Mouse (Mus musculus): ENCODE data around the gene Ttc9b.
A peak's percentile ranks its signal among the peaks of the same experiment; 100 is the strongest.
"Not testable (repeated sequence)": the region's sequence is repeated elsewhere in the genome, so short reads cannot be mapped to it uniquely, and the experiment has no call there.

Ttc9b gene

DNA sequence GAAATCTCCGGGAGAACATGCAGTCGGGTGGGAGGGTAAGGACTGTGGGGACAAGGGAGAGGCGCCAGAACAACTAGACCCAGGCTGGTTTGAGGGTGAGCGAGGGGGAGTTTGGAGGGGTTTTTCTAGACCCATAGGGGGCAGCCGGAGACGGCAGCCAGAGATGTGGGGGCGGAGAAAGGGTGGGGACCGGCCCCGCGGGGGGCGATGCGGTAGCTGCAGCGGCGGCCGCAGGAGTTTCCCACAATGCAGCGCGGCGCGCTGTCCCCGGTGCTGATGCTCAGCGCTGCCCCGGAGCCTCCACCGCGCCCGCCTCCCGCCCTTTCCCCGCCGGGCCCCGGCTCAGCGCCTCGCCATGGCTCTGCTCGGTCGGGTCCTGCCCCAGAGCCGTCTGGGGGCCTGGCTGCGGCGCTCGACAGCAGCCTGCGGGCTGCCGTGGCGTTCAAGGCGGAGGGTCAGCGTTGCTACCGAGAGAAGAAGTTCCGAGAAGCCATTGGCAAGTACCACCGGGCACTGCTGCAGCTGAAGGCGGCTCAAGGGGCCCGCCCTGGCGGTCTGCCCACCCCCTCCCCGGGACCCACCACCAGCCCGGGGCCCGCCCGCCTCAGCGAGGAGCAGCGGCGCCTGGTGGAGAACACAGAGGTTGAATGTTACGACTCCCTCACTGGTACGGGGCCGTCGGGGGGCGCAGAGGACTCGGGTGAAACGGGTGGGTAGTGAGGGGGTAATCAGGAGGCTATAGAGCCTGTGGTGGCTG lies at the start of gene Ttc9b:
Gene Ttc9b (plus strand): TSS at position 235 of the 757 bp plus-strand sequence.
- no peak for DNase-seq

DNA sequence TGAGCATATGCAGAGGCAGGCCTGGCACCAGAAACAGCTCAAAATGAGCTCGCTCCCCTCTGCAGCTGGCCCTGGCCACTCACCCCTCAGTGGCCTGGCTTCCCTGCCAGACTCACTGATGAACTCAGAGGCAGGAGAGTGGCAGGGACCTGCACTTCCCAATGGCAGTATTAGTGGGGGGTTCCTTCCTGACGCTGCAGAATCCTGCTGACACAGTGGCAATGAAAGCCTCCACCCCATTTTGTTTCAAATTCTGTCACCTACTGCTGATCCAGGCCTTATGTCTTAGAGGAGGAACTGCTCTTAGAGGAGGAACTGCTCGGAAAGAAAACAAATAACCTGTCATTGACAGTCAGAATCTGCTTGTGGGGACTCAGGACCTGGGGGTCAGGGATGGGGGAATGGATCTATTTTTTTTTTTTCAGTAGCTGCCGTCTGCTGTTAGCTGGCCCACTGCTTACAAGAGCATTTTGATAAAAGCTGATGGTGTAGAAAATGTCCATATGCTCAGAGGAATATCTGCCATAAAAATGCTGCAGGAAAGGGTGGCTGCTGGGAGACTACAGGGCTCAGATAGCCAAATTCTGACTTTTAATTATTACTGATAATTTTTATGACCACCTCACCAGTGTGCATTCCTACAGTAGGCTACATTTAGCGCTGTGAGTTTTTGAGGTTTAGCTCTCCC lies 48.9 kb upstream of the Ttc9b start:
- DNase-seq, result no peak

DNA sequence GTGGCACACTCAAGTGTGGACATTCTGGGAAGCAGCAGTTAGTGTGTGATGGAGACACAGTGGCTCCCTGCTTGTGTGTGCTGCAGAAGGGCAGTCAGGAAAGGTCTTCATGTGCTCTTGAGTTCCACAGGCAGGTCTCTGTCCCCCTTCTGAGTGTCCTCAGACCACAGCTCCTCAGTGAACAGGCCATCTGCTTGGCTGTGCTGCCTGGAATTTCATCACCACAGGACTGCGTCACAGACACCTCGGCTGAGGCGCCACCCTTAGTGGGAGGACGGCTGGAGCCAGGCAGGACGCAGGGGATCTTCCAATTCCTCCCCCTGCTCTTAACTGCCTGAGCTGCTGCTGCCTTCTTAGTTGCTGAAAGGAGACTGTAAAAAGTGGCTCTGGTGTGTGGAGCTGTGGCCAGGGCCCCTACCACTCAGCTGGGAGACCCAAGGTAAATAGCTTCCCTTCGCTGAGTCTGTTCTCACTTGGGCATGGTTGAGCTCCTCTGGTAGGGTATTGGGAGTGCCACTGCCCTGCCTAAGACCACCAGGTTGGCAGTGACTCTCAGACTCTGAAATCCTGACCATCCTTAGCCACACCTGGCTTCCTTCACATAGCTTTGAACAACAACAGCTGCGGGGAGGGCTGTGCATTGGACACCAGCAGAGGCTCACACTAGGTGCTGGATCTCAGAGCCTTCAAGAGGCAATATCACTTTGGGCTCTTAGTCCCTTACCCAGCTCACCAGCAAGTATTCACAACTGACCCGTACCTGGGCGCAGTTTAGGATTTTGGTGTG lies 48.0 kb upstream of the Ttc9b start:
- no peak for DNase-seq

DNA sequence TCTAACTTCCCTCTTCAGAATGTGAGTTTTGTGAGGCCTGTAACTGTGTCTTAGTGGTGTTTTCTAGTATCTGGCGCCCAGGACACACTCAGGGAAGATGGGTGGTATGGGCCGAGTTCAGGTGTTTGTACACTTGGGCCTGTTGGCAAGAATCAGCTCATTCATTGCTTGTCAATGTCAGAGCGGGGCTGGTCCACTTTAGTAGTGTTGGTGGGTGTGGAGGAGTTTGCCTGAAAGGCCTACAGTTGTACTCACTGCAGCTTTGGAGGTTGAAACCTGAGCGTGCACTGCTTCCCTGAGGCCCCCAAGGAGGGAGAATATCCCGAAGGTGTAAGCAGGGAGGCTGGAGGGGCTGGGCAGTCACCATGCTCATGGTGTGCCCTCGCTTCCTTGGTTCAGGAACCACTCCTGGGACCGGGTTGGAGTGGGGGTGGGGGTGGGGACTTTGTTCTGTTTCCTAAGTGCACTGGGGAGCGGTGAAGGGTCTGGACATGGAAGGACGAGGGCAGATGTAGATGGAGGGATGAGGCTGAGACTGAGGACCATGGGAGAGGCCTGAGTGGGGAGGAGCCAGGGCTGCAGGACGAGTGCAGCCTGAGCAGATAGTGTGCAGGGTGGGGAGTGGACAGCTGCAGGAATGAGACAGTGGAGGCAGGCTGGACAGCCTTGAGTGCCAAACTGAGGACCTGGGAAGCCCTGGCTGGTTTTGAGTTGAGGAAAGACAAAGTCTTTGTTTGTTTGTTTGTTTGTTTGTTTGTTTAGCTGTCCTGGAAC lies 47.0 kb upstream of the Ttc9b start:
- DNase-seq, result no peak

DNA sequence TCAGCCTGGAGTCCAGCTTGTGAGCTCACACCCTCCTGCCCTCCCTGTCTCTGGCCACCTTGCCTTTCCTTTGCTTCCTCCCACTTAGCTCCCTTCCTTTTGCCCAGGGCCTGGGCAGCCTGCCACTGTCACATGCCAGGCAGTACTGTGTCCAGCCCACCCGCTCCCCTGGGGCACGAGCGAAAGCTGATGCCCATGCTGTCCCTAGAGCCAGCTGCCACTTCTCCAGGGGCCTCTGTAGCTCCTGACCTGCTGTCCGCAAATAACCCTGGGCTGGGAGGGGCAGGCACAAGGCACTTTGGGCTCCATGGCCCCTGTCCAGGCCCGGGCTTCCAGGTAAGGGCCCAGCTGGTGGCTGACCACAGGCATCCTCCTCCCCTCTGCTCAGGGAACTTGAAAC lies 46.1 kb upstream of the Ttc9b start:
- DNase-seq, result peak; percentile 88

DNA sequence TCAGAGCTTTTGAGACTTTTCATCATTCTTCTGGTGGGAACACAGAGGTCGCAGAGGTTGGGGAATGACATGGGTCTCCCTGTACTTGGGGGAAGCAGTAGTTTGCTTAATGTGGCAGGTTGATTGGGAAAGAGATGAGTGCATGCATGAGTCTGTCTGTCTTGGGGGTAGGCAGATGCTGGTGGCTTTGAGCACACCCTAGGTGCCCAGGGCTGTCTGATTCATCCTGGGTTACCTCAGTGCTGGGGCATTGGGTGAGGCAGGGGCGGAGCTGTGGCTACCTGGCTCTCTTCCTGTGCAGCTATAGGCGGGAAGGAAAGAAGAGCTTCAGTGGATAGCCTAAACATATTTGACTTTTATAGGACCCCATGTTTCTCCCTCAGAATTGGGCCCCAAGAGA lies 45.6 kb upstream of the Ttc9b start:
- DNase-seq, result no peak

DNA sequence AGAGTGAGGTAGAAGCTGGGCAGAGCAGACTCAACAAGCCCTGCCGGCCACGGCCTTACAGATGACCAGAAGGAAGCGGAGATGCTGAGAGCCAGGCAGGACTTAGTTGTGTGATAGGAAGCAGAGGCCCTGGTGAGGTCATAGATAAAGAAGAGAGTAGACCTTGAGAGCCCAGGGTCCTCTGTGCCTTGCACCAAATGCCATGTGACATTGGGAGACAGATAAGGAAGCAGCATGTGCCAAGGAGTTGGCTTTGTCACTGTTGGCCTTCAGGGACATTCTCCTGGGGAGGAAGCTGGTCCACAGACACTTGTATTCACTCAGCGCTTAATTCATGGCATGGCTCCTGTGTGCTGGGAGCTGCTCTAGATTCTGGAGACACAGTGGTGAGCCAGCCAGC lies 44.4 kb upstream of the Ttc9b start:
- DNase-seq, result no peak

DNA sequence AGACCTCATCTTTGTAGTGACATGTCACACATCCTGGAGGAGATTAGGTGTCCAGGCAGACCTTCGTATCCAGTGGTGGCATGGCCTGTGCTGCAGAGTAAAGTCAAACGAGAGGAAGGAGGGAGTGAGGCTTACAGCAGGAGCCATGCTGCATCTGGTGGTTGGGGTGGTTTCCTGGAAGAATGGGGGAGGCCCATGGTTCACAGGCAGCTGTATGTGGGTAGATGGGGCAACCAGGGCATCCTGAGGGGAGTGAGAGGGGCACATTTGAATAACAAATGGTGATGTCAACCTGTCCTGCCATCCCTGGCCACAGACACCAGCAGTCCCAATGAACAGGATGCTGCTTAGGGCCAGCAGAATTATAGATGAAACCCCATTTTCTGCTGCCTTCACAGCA lies 44.0 kb upstream of the Ttc9b start:
- no peak for DNase-seq

DNA sequence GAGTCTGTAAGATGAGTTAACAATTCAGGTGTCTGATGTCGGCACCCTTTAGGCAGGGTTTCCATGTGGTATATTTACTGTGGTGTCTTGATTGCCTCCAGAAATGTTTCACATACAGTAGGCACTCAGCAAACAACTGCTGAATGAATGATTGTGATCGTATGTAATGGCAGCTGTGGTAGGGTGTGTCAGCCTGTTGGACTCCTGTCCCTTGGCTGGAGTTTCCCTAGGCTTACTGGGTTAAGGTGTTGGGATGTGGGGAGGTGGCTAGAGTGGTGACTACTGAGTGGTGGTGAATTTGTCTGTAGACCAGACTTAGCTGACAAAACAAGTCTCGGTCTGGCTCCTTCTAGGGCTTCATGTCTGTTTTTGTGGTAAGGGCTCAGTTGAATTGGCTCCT lies 43.3 kb upstream of the Ttc9b start:
- no peak for DNase-seq

DNA sequence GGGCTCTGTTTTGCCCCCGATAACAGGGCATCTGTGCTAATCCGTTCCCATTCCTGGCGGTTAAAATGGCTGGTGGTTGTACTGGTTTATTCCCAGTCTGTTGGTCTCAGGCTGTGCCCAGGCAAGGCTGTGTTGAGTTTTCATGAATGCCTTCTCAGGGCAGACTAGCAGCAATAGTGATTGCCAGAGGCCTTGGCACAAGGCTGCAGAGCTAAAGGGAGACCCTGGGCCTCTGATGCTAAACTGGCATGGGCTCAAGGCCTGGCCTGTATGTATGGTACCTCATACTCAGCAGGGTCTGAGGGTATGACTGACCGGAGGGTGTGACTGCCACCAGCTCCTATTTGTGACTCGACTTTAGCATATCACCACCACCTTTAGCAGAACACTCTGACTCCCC lies 42.8 kb upstream of the Ttc9b start:
- DNase-seq, result no peak

DNA sequence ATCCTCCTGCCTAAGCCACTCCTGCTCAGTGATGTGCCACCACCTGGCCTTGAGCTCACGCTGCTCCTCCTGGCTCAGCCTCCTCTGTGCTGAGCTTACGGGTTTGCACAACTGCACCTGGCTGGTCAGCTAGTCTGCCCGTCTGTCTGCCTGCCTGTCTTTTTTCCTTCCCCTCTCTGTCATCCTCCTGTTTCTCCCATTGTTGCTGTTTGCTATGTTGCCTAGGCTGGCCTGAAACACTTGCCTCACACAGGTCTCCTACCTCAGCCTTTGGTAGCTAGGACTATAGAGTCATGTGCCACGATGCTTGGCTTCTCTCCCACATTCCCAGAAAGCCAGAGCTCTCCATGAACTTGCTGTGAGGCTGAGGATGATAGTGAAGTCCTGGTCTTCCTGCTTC lies 40.8 kb upstream of the Ttc9b start:
- no peak for DNase-seq

DNA sequence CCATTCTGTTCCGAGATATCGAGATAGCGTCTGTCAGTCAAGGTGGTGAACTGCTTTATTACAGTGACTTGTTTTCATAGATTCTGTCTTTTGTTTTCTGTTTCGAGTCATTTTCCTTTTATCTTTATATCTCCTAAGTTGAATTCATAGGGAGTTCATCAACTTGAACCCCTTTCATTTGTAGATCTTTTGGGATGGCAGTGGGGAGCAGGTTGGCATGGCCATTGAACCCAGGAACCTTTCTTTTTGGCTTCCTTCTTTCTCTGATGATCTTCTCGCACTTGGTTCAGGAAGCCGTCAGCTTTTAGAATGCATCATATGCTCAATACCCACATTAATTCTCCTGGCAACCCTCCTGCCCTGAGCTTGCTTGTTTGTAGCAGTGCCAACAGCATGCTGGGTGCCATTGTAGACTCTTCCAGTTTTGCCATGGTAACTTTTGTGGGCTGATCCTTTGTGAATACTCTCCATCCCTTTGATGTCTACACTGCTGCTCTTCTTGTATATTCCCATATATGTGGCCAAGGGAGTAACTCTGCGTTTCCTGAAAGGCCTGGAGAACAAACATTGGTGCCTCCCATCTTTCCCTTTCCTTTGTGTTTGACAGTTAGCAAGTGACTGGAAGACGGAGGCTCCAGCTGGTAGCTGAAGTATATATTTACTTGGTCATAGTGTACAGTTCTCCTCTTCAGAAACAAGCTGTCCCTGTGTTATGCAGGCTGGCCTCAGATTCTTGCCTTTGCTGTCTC lies 39.8 kb upstream of the Ttc9b start:
- no peak for DNase-seq

DNA sequence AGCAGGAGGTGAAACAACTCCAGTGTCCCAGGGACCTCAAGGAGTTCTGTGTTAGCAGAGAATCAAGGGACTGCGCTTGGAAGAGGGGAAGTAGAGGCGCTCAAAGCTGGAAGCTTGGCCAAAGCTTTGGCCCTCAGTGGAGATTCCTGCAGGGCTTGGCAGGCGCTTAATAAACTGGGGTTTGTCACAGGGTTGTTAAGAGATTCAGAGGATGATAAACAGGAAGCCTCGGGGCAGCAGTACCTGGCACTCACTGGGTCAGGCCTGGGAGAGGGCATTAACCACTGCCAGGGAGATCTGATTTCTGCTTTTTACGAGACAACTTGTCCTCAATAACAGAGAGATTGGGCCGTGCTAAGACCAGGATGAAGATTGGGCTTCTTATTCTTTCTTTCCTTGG lies 32.7 kb upstream of the Ttc9b start:
- no peak for DNase-seq

DNA sequence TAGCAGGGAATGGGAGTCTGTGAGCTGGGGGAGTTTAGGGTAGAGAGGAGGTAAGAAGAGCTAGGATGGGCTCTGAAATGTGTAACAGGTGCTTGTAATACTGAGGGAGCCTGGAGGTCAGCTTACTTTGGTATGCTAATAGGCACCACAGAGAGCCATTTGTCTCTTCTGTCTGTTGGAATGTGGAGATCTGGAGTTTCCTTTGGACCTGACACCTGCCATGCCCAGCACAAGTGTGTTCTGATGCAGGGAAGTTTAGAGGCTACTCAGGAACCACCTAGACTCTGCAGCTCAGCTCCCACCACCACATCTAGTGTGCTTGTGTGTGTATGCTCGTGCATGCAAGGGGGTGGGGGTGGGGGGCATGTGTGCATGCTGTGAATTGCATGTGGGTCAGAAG lies 31.5 kb upstream of the Ttc9b start:
- no peak for DNase-seq

DNA sequence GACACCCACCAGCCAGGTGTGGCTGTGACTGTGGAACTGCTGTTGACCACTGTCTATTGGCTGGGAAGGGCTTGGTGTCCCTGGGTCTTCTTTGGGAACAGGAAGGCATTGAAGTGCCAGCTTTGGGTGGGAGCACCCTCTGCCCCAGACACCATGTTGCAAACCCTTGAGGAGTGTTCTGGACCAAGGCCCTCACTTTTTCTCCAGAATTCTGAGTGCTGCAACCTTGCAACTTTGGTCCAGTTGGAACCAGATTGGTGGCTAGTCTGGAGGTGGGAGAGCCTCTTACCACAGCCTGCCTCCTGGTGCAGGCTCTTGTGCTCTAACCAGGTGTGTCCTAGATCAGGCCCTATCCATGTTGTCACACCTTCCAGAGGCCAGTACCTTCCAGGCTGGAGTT lies 28.7 kb upstream of the Ttc9b start:
- DNase-seq, result no peak

DNA sequence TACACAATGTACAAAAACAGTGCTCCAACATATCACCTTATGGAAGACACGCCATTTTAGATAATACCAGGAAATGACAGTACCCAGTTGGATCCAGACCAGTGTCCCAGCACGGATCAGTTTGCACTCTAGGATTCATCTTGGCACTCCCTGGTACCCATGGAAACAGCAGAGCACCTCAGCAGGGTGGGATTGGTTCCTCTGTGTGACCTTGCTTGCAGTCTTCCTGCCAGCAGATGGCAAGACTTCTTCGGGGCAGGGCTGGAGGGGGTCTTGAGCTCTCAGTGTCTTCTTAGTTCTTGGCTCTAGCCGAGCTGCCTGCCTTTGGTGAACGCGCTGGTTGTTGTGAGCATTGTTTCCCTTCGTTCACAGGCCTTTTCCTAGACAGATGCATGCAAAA lies 26.0 kb upstream of the Ttc9b start:
- no peak for DNase-seq

DNA sequence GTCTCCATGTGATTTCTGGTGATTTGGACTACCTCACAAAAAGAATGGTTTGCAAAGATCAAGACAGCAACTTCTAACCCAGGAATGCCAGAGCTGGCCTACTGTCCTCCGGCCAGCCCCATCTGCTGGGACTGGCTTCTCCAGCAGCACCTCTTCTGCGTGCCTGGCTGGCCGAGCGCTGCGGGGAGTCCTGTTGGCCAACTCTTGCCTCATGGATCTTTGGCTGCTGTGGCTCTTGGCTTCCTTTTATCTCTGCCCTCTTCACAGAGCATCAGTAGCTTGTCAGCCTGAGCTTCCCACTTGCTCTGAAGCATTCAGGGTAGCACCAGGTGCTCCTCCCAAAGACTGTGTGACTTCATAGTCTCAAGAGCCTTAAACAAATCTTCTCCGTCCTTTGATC lies 25.5 kb upstream of the Ttc9b start:
- DNase-seq, result no peak

DNA sequence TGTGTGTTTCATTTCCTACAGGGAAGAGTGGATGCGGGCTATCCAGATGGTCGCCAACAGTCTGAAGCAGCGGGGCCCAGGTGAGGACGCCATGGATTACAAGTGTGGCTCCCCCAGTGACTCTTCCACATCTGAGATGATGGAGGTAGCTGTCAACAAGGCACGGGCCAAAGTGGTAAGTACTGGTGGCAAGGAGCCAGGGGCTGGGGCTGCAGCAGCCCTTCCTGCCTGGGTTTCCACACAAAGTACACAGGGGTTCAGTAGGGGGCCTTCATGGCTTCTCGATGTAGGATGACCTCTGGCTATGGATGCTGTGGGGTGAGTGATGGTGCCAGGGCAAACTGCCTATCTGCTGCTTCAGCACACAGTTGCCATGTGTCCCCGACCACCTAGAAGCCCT lies 24.9 kb upstream of the Ttc9b start:
- DNase-seq, result not testable (repeated sequence)

DNA sequence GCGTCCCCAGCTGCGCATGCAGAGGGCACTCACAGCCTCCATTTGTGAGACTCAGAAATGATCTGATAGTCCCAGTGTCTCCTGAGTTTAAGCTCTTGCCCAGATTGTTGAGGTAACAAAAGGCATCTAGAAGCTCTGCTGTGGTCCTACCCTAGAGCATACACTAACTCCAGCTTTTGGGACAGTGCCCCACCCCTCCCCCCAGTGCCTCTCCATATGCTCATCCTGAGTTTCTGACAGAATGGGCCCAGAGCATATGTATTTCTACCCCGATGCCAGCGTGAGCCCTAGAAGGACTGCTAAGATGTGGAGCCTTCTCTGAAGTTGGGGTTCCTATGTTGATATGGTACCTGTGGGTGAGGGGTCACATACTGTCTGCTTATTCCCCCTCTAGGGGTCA lies 22.3 kb upstream of the Ttc9b start:
- no peak for DNase-seq

DNA sequence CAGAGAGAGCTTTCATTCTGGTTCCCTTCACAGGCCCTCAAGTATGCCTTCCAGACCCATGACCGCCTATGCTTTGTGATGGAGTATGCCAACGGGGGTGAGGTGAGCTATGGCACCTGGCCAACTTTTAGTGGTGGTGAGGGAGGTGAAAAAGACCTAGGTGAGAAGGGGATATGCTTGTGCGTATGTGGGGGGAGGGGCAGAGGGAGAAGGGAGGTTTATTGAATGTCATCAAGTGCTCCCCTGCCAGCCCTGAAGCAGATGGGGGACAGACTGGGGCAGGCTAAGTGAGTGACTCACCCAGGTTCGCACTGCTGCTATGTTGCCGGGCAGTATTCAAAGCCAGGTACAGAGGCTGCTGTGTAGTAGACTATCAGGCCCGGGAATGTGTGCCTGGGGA lies 20.5 kb upstream of the Ttc9b start:
- no peak for DNase-seq

DNA sequence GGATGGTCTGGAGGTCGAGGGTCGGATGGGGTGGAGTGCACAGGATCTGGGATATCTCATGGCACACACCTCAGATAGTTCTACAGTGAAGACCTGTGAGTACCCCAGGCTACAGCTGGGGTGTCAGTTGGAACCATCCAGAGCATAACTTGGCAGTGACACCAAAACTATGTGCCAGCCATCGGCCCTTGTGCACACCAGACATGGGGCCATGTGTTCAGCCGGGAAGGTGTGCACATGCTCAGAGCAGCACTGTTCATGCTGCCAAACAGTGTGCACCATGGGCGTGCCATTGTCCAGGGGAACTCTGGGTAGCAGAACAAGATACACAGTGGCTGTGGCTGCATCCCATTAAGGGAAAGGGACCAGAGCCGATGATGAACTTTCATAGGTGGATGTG lies 19.0 kb upstream of the Ttc9b start:
- DNase-seq, result no peak

DNA sequence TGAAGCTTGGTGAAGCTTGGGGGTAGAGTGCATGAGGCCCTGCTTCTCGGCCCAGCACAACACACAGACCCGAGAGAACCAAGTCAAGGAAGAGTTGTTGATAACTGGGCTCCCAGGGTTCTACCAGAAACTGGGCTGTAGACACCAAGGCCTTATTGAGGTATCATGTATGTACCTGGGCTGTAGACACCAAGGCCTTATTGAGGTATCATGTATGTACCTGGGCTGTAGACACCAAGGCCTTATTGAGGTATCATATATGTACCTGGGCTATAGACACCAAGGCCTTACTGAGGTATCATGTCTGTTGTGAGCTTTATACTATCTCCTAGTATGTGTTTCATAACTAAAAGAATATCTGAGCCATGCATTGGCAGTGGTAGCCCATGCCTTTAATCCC lies 18.6 kb upstream of the Ttc9b start:
- DNase-seq, result not testable (repeated sequence)

DNA sequence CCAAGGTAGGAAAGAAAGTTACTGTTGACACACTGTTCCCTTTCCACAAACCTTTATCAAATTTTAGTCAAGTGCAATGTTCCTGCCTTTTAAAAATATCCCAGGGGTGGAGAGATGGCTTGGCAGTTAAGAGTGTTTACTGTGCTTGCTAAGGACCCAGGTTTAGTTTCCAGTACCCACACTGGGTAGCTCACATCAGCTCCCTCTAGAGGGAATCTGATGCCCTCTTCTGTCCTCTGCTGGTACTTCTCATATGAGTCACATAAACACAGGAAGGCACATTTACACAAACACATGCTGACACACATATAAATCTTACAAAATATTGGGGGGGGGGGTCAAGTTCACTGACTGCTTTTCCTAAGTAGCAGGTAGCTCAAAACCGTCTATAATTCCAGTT lies 9.2 kb upstream of the Ttc9b start:
- DNase-seq, result no peak
